ENCODE assay signal across 8 mouse cellular contexts in genomic region chr7:83382803-83383363, GRCm38 (mm10).
DNase-seq lines count a peak whose midpoint lies in the region; ATAC-seq and TF ChIP-seq lines count a peak whose summit lies in the region.

No protein-coding gene starts in this region.

- no peaks in the 10 kb centered on the region for H3K27me3 ChIP-seq in lung, embryonic 16.5 days (ENCODE audit: control insufficient read depth, insufficient read depth, low read depth, low read length)
- H3K27me3 ChIP-seq in forebrain, postnatal 0 days (ENCODE audit: insufficient read depth, low read length) = no peaks in the 10 kb centered on the region
- H3K27me3 ChIP-seq in midbrain, embryonic 11.5 days (ENCODE audit: control insufficient read depth, insufficient read depth, low read length) = no peaks in the 10 kb centered on the region

- H3K9ac ChIP-seq in lung, embryonic 16.5 days (ENCODE audit: low read length) = no peak overlapping the region
- H3K9ac ChIP-seq in forebrain, postnatal 0 days = no peak overlapping the region
- no peak overlapping the region for H3K9ac ChIP-seq in midbrain, embryonic 11.5 days (ENCODE audit: low read length)

- H3K4me2 ChIP-seq in lung, embryonic 16.5 days (ENCODE audit: low read depth, low read length) = no peak overlapping the region
- peak overlapping the region; percentile 21 for H3K4me2 ChIP-seq in forebrain, postnatal 0 days (ENCODE audit: low read depth)
- peak overlapping the region; percentile 13; the same call in 1 of the 2 replicates for H3K4me2 ChIP-seq in midbrain, embryonic 11.5 days

- H3K4me3 ChIP-seq in lung, embryonic 16.5 days (ENCODE audit: low read length) = no peak overlapping the region
- H3K4me3 ChIP-seq in lung, adult 2 months (replicated peaks; ENCODE audit: extremely low read depth, low read depth, low read length) = no peak overlapping the region
- H3K4me3 ChIP-seq in forebrain, postnatal 0 days (ENCODE audit: low read depth, low read length) = 0 out of 2 replicates have a peak overlapping the region, but pooled peaks have one; percentile 1
- H3K4me3 ChIP-seq in midbrain, embryonic 11.5 days (ENCODE audit: low read depth, low read length) = no peak overlapping the region

- no peak overlapping the region for H3K27ac ChIP-seq in lung, embryonic 16.5 days (ENCODE audit: low read length)
- peak overlapping the region; percentile 58 for H3K27ac ChIP-seq in forebrain, postnatal 0 days (ENCODE audit: low read depth, low read length)
- H3K27ac ChIP-seq in midbrain, embryonic 11.5 days (ENCODE audit: low read depth, low read length) = peak overlapping the region; percentile 44

- H3K9me3 ChIP-seq in lung, embryonic 16.5 days (ENCODE audit: control insufficient read depth, low read length) = no peaks in the 10 kb centered on the region
- H3K9me3 ChIP-seq in forebrain, postnatal 0 days (ENCODE audit: low read length) = no peaks in the 10 kb centered on the region
- H3K9me3 ChIP-seq in midbrain, embryonic 11.5 days (ENCODE audit: control insufficient read depth, low read length) = no peaks in the 10 kb centered on the region

- 21% methylated on average over 8 of the region's 8 CpGs for WGBS in lung, embryonic 16.5 days
- 24% methylated on average over 8 of the region's 8 CpGs for WGBS in lung, adult 2 months
- WGBS in forebrain, postnatal 0 days = 4% methylated on average over 8 of the region's 8 CpGs
- WGBS in midbrain, embryonic 11.5 days = 22% methylated on average over 8 of the region's 8 CpGs

- TF ChIP-seq POLR2A in lung, adult 2 months (IDR thresholded peaks at IDR 0.05; ENCODE audit: borderline replicate concordance, extremely low read depth, low read depth, low read length) = no peak

- H3K4me1 ChIP-seq in lung, embryonic 16.5 days (replicated peaks; ENCODE audit: control insufficient read depth, insufficient read depth, low read length) = peaks cover 4% of the 10 kb centered on the region
- H3K4me1 ChIP-seq in lung, adult 2 months (ENCODE audit: control insufficient read depth, insufficient read depth, low read length) = no peaks in the 10 kb centered on the region
- no peaks in the 10 kb centered on the region; the same call in 1 of the 2 replicates for H3K4me1 ChIP-seq in forebrain, postnatal 0 days (ENCODE audit: insufficient read depth)
- H3K4me1 ChIP-seq in midbrain, embryonic 11.5 days (ENCODE audit: control insufficient read depth, insufficient read depth, low read length) = peaks cover 9% of the 10 kb centered on the region

- TF ChIP-seq CTCF in lung, adult 2 months (IDR thresholded peaks at IDR 0.05; ENCODE audit: insufficient read depth, low read length) = no peak
- no peak for TF ChIP-seq CTCF in forebrain, postnatal 0 days (IDR thresholded peaks at IDR 0.05; ENCODE audit: low read depth)

- H3K36me3 ChIP-seq in lung, embryonic 16.5 days (ENCODE audit: control insufficient read depth, insufficient read depth, low read length) = no peaks in the 10 kb centered on the region
- H3K36me3 ChIP-seq in forebrain, postnatal 0 days (ENCODE audit: insufficient read depth) = no peaks in the 10 kb centered on the region
- H3K36me3 ChIP-seq in midbrain, embryonic 11.5 days (ENCODE audit: control insufficient read depth, insufficient read depth, low read length) = no peaks in the 10 kb centered on the region

- ATAC-seq in lung, embryonic 16.5 days (ENCODE audit: low read depth) = peak; percentile 88
- peak; percentile 97 for ATAC-seq in forebrain, postnatal 0 days
- ATAC-seq in midbrain, embryonic 11.5 days (ENCODE audit: low FRiP score) = peak; percentile 97

- DNase-seq in lung, adult 2 months = no peak
- peak; percentile 88 for DNase-seq in forebrain, postnatal 0 days
- DNase-seq in layer of hippocampus, adult 11-12 months (ENCODE audit: low spot score) = peak; percentile 70
- peak; percentile 90 for DNase-seq in midbrain, embryonic 11.5 days (ENCODE audit: low spot score, missing footprints)
- DNase-seq in testis, postnatal 10 days (ENCODE audit: low spot score) = peak; percentile 41
- no peak for DNase-seq in thymus, postnatal 0 days (ENCODE audit: low spot score)
- DNase-seq in spleen, postnatal 14 days (ENCODE audit: low spot score in 2 of 2) = no peak

Comparison
In these comparisons a context has a peak if more than half of its experiments do, and no peak if none do; other contexts are left out.
1. DNase-seq: peak in forebrain, postnatal 0 days (single experiment), layer of hippocampus, adult 11-12 months (single experiment), midbrain, embryonic 11.5 days (single experiment) and testis, postnatal 10 days (single experiment); none in lung, adult 2 months (single experiment), thymus, postnatal 0 days (single experiment) and spleen, postnatal 14 days (0 of 2).
2. Peak in every context shown above with its lines, with median percentiles within 50 percentile points of each other: ATAC-seq.